Mouse (Mus musculus) cortical plate, adult 2 months (tissue): ENCODE results near the gene Map7.

Experiments
- CTCF ChIP-seq: fragments of 200-500 bp; IDR thresholded peaks from 2 replicates; pipeline ENCODE4 v1.5.1; 2011; ENCODE audit warnings: mild to moderate bottlenecking, control low read depth, low read length; ENCODE audit not compliant: insufficient read depth; ENCODE audit errors: extremely low read depth
- POLR2A ChIP-seq: fragments of 200-500 bp; IDR thresholded peaks from 2 replicates; pipeline ENCODE4 v1.6.1; 2011; ENCODE audit warnings: mild to moderate bottlenecking, low read length, control low read depth; ENCODE audit not compliant: insufficient read depth; ENCODE audit errors: extremely low read depth

DNA sequence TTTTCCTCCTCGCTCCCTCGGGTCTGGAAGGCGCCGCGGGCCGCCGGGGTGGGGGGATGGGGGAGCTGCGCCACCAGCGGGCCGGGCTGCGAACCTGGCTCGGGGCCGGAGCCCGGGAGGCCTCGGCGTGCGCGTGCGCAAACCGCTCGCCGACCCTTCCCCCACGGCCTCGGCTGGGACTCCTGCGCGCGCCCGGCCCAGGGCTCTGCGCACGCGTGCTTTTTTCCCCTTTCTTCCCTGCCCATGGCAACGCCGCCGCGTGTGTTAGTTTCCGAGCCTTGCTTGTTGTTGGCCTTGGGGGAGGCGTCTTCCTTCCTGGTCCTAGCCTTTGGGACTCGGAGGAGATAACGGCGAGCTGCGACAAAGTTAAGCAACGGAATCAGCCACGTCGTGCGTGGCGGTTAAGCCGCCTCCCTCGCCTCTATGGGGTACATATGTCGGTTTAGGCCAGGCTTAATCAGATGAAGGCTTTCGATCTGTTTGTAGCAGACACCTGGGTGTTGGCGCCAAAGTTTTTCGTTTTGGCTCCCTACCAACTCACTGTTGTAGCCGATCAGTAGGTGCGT, 164.5 kb downstream of the Map7 start:
- TF ChIP-seq CTCF (no peak), POLR2A (no peak; the same call in 1 of the 2 replicates)
